Mouse (Mus musculus) ES-E14 (cell line): ENCODE measurements around the gene Hs6st3.

Source experiments
- CHD2 ChIP-seq: IDR thresholded peaks from 2 replicates; pipeline ENCODE4 v1.6.1; 2014; ENCODE audit warnings: mild to moderate bottlenecking, low read depth, low read length, inconsistent platforms
- HCFC1 ChIP-seq: IDR thresholded peaks from 2 replicates; pipeline ENCODE4 v1.6.1; 2012; ENCODE audit warnings: low read length, inconsistent platforms, borderline replicate concordance; ENCODE audit not compliant: insufficient read depth
- MAFK ChIP-seq: IDR thresholded peaks from 2 replicates; pipeline ENCODE4 v1.6.1; 2014; ENCODE audit warnings: mild to moderate bottlenecking, low read depth, low read length, inconsistent platforms; ENCODE audit not compliant: insufficient read depth
- ZC3H11A ChIP-seq: IDR thresholded peaks from 2 replicates; pipeline ENCODE4 v1.6.1; 2012; ENCODE audit warnings: low read depth, mild to moderate bottlenecking, inconsistent platforms, low read length, borderline replicate concordance
- ZNF384 ChIP-seq: IDR thresholded peaks from 2 replicates; pipeline ENCODE4 v1.6.1; 2012; ENCODE audit warnings: low read depth, low read length, inconsistent platforms

DNA sequence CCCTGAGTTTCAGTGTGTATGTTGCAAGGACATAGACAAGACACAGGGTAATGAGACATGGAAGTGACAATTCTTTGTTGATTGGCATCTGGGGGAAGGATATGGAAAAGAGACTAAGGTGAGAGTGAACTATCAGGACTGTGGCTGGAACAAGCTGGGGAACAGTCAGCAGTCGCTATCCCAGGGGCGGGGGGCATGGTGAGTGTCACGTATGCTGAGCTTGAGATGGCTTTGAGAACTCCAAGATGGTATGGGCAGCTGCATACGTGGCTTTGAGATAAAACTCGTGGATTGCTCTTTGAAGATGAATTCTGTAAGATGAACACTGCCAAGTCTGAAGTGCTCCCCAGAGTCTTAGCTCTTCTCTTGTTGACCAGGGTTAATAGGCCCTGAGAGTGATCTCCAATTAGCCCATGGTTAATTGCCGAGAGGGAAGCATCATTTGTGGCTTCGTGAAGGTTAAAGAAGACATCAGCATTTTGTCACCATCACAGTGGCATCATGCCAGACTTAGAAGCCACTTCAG is 29.3 kb upstream of the Hs6st3 start:
- TF ChIP-seq CHD2 (no peak), MAFK (no peak), ZC3H11A (no peak), HCFC1 (no peak), ZNF384 (no peak)
